Mouse (Mus musculus): ENCODE results near the gene Cdk18.

DNA sequence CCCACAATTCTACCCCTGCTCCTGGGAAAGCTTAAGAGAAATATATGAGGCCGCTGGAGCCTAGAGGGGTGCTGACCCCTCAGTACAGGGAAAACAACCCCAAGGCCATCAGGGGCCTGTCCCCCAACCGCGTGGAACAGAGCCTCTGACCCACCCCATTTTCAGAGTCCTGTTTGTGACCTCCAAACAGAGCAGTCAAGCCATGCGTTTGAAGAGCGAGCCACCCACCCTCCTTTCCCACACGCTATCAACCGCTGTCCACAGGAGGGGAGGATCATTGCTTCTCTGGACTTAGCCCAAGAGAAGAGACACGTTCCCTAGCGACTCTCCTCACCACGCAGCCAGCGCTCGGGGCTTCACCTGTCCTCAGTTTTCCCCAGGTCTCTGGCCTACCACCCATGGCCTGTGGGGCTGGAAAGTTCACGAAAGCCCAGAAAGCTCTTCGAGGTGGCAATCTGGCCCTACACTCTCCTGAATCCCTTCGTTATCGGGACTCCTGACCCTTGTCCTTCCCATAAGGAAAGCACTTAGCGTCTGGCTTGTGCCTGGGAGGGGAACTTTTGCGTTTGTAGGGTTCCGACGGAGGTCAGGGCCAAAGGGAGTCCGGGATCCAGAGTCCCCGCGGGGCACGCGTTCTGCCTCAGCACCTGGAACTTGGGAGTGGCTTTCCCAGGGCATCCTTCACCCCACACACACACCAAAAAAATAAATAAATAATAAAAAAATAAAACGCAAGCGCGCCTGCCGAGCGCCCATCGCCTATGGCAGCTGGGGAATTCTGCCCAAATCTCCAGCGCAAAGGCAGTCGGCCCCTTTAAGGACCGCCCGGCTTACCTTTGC is 688 bp downstream of the Cdk18 start:
- TF ChIP-seq CTCF (IDR thresholded peaks at IDR 0.05; ENCODE audit: control insufficient read depth, insufficient read depth, insufficient replicate concordance, low read depth, low read length) (no peak), POLR2A (IDR thresholded peaks at IDR 0.05; ENCODE audit: control insufficient read depth, low read depth, low read length) (no peak)
